Mouse (Mus musculus) lung, postnatal 36 days (tissue): ENCODE data around the gene Taf12.
"Not testable (repeated sequence)": the region's sequence is repeated elsewhere in the genome, so short reads cannot be mapped to it uniquely, and the experiment has no call there.

Source experiments
- DNase-seq: peaks from one replicate; pipeline ENCODE4 v3.0.0; 2022; ENCODE audit warnings: mixed read lengths

Taf12 gene

GRCm38 (mm10) chr4:132273166-132273565 lies 1.0 kb upstream of the Taf12 start:
- no peak for DNase-seq

GRCm38 (mm10) chr4:132275949-132276348 lies 1.8 kb downstream of the Taf12 start:
- DNase-seq: no peak

DNA sequence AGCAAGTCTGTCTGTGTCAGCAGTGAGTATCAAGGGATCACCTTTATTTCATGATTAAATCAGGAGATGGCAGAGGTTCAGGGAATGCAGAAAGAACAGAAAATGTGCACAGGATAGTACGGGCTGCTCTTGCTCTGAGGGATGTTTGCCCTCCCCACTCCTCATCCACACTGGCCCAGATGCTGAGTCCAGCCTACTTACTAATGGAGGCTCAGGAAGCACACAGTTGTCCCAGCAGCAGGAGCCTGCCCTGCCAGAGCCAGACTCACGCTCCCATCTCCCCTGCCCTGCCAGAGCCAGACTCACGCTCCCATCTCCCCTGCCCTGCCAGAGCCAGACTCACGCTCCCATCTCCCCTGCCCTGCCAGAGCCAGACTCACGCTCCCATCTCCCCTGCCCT lies 14.7 kb downstream of the Taf12 start:
- not testable (repeated sequence) for DNase-seq

DNA sequence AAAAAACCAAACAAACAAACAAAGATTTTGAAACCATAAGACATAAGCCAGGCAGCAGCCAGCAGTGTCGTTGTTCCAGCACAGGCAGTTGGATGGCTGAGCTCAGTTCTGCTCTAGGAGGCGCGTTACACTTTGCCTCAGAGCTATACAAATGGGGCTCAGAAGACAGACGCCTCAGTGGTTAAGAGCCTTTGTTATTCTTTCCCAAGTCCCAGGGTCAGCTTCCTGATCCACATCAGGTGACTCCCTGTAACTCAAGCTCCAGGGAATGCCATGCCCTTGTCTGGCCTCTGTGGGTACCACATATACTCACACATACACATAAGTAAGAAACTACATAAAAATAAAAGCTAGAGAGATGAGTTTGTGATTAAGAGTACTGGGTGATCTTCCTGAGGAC lies 16.9 kb downstream of the Taf12 start:
- DNase-seq: no peak

GRCm38 (mm10) chr4:132291624-132292335 lies 17.6 kb downstream of the Taf12 start:
- no peak for DNase-seq

DNA sequence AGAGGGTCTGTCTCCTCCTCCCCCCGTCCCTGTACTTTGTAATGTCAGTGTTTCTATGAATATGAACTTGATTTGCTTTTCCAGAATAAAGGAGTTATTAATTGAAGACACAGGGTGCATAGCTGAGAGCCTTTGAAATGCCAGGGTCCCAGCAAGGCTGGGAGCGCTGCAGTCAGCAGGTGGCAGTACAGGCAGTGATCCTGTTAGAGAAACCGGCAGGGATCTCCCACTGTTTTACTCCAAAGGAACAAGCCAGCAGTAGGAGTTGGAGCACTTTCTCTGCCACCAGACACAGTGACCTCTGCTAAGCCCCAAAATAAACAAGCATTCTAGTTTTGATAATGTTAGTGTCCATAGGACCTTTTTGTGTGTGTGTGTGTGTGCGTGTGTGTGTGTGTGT lies 18.8 kb downstream of the Taf12 start:
- DNase-seq: peak; percentile 69

DNA sequence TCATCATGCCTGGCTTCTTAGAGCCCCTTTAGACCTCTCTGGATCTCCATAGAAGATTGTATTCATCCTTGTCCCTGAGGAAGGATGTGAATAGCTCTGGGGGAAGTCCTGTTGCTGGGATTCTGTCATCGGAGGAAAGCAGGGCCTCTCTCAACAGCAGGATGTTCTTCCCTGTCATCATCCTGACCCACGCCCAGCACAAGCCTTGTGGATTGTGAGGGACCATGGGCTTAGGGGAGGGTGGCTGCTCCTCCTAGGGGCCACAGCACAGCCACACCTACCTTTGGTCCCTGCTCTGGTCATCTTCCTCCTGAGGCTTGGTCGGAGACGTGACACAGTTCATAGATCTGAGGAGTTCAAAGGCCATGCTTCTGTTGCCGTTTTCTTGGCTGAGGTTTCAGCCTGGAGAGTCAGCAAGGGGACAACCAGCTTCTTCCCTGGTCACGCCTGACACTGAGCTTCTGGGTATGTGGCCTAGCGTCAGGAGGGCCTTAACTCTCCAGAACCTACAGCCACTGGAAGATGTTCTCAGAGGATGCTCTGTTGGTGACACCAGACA lies 19.6 kb downstream of the Taf12 start:
- DNase-seq: no peak

DNA sequence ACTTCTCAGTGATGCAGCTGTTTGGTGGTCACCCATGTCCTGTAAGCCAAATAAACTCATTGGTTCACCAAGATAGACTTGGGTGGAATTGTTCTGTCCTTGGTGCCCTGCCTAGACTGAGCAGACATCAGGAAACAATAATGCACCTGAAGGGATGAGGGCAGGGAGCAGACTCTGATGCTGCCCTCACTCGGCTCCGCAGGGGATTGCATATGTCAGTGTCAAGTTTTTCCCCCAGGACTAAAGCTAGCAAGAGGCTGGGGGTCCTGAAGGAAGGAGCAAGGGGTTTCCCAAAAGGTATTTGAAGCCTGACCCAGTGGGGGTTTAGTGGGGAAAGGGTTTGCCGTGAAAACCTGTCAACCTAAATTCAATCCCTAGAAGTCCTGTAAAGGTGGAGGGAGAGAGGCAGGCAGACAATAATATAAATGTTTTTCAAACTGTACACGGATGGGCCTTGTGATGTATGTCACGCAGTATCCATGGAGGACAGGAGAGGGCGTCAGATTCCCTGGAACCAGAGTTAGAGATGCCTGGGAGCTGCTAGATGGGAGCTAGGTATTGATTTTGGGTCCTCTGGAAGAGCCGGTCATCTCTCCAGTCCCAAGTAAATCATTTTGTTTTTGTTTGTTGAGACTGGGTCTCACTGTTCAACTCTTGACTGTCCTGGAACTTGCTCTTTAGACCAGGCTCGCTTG lies 21.7 kb downstream of the Taf12 start:
- peak; percentile 34 for DNase-seq

DNA sequence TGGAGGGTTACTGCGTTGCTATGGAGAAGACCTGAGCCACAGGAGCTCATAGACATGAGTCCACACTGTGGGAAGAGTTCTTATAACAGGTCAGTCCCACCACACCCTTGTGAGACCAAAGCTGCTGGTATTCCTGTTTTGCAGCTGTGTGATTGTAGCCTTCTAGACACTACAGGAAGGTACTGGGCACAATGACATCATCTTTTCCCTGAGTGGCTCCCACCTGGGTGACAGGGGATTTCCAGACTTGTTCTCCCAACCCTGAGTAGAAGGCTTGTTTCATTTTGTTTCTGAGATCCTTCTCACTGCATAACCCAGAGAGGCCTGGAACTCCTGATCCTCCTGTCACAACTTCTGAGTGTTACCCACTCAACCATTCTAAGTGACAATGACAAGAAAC lies 25.7 kb downstream of the Taf12 start:
- DNase-seq: no peak

DNA sequence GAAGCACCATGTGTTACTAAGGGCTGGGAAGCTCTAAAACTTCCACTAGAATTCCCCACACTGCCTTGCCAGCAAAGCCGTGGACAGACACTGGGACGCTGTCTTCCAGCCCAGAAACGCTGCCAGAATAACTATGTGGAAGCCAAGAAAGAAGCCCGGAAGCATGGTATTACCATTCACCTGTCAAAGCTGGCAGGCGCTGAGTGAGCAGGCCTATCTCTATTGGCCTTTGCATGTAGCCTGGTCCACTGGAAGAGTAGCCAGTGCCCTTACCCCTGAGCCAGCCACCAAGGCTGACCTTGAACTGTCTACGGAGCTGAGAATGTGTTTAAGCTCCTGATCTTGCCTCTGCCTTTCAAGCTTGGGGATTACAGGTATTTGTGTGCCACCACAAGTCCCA lies 27.3 kb downstream of the Taf12 start:
- DNase-seq: no peak

- no peak for DNase-seq
These were observed 28.1 kb downstream of the Taf12 start for GRCm38 (mm10) chr4:132301965-132302938.

- DNase-seq: peak; percentile 51
These were observed 28.8 kb downstream of the Taf12 start, which contains the start of gene Rab42 for GRCm38 (mm10) chr4:132302939-132303479. Rab42 (minus strand) TSS chr4:132303385.

GRCm38 (mm10) chr4:132303484-132303883 lies 29.3 kb downstream of the Taf12 start:
- not testable (repeated sequence) for DNase-seq

GRCm38 (mm10) chr4:132305276-132305675 lies 31.1 kb downstream of the Taf12 start:
- DNase-seq: no peak

- no peak for DNase-seq
These were observed 31.8 kb downstream of the Taf12 start for GRCm38 (mm10) chr4:132306004-132306403.

DNA sequence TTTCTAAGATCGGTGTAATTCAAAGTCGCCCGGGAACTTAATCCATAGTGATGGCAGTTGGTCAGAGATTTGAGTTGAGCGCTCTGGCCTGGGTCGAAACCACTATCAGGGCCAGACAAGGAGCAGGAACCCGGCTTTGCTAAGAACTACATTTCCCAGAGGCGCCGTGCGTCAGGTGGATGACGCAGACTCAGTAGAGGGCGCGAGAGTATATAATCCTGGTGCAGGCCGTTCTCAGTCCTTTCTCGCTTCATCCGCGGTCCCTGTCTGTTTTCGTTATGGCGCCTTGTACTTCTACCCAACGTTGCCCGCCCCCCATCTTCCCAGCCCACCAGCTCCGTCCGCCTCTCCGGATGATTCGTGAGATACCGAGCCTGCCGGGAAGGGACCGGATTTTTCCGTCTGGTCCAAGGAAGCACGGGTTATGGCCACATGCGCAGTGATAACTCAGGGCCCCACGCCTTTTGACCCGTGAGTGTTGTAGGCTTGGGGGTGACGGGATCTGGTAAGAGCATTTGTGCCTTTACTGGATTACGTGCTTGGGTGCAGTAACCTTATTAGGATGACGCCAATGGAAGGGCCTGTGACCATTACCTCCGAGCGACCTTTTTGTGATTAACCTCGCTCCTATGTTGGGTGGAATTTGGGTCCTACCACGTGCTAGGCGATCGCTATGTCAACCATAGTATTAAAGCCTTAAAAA lies 34.4 kb downstream of the Taf12 start:
- DNase-seq: peak; percentile 96

GRCm38 (mm10) chr4:132309140-132309848 lies 35.1 kb downstream of the Taf12 start:
- peak; percentile 29 for DNase-seq

DNA sequence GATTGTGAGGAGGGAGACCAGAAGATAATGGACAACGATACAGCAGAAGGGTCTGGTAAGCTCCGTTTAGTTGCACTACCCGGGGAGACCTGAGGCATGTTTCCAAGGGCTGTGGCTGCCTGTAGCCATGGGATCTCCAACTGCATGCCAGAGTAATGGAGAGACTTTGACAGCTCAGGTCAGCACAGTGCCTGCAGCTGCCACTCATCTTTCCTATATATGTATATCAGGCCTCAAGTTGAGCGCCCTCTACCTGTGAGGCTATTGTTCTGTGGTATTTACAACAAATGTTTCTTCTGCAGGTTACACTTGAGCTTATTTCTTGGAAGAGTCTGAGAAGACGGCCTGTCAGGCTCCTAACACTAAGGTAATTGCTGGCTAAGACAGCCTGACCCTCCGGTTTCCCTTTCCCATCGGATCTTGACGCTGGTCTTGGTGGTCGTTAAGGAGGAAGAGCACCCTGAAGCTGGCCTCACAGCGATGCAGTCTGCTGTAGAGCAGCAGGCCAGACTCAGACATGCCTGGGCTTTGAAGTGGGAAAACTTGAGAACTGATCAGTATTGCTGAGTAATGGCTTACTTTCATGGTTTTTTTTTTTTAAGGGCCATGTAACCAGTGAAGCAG lies 35.8 kb downstream of the Taf12 start:
- peak; percentile 89 for DNase-seq

GRCm38 (mm10) chr4:132311209-132311608 lies 37.0 kb downstream of the Taf12 start:
- DNase-seq: no peak

DNA sequence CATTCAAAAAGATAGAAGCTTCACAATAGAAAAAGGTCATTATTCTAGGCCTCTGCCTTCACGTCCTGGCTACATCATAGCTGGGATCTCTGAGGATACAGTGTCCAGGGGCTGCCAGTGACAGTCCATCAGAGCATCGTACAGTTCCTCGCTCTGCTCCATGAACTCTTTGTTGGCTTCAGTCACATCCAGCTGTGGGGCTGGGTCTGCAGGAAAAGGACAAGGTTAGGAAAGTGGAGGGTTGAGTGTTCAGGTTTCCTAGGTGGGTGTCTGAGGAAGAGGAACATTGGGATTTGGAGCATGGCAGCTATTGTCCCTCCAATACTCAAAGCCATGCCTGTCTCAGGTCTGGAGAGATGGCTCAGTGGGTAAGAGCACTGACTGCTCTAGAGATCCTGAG lies 37.6 kb downstream of the Taf12 start:
- DNase-seq: no peak

DNA sequence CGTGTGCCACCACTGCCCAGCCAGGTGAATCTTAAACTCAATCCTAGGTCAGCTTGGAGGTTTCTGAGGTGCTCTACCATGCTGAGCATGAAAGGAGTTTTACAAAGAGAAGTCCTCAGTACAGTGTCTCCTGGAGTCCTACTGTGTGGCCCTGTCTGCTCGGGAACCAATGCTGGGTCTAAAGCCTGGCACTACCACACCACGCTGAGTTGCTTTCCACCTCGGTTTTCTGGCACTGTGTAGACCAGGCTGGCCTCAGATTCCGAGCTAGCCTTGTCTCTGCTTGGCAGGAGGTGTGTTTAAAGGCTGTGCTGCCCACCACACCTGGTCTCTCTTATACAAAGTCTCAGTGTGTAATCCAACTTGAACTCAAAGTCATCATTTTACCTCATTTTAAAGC lies 38.5 kb downstream of the Taf12 start:
- no peak for DNase-seq
